Mouse (Mus musculus) gastrocnemius, postnatal 4 days (tissue): Measurements from ENCODE around the gene Bahcc1. TPM values are rescaled to one million over a fixed set of nuclear protein-coding genes. Genes with fewer than 3 reads are reported as not detected.

Source experiments
- DNase-seq, 2 experiments: peaks; one replicate each; pipeline ENCODE4 v3.0.0; 2021 to 2022; ENCODE audit warnings: low spot score in 2 of 2, mixed read lengths in 2 of 2
- microRNA-seq: library from miRNA; unstranded; fragments of <30 nt; microRNA quantifications from one replicate; pipeline ENCODE4 v1.2.0, GENCODE M21; 2021
- total RNA-seq, 2 experiments: library from RNA; stranded (reverse); gene quantifications; 2 replicates each; pipeline ENCODE4 v1.2.3; 2021

The Bahcc1 gene
- total RNA-seq, 2 experiments from 2014 or later = 13.6 to 15.1 TPM

DNA sequence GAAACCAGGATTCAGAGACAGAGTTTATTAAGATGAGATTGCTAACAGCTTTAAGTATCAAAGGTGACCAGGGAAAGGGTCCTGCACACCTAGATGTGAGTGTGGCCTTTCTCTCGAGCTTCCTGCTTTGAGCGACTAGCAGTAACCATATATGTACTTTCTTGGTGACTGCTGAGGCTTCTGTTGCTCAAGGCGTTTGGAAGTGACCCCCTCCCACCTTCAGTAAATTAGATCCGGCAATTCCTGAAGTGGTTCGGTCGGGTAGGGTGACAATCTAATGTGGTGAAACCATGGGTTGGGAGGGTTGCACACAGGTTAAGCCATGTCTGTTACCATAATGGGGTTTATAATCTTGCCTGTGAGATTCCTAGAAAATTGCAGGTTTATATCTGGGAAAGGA is 79.3 kb downstream of the Bahcc1 start:
- peak; percentile 5 to 10 for DNase-seq

DNA sequence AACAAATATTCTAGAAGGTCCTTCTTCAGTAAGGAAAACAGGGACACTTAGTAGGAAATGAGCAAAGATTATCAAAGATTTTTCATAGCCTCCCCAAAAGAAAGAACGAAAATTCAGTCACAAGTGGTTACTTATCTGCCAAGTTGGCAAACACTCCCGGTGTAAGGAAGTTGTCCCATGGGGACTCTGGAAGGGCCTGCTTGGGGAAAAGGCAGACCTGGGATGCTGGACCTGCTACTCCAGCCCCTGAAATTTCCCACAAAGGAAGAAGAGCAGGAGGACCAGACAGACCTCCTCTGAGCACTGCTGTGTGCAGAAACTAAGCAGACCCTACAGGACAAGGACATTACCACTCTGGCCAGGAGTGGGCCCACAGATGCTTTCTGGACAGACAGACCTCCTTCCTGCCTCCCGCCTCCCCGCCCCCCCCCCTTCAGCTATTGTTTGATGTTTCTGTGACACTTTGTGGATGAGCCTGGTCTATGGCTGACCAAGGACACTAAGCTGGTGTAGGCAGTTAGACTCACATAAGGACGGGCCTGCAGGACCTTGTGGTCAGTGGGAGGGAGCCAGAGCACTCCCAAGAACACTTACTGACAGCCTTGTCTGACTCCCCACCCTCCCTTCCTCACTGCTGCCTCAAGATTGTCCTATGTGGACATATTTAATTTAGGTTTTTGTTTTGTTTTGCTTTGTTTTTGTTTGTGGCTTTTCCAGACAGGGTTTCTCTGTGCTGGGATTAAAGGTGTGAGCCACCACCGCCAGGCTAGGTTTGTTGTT is 81.3 kb downstream of the Bahcc1 start:
- DNase-seq = peak; percentile 5 to 11

DNA sequence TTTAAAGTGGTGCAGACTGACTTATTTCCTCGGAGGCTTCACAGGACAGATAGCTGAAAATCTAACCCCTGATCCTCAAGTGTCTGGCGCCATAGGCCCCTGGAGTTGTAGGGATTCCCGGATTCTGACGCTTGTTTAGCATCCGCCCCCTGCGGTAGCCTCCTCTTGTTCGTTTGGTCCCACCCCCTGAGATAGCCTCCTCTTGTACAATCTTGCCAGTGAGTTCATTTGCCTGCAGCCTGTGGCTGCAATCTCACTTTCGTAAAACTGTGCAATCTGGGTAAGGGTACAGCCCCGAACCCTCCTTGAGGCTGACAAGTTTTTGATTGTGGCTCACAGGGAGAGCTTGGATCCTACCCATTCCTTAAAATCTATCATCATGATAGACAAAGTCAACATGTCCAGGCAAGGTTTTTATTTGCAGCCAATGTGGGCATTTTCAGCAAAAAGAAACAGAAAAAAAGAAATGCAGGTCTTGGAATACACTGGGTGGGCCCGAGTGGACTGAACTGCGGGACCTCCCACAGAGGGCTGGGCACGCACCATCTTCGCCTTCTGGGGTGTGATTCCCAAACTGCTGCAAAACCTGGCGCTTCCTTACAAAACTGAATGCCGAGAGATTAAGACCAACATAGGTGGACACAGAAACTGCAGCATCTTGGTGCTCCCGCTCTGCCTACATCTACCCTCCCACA is 82.1 kb downstream of the Bahcc1 start:
- peak; percentile 8 to 9 for DNase-seq

DNA sequence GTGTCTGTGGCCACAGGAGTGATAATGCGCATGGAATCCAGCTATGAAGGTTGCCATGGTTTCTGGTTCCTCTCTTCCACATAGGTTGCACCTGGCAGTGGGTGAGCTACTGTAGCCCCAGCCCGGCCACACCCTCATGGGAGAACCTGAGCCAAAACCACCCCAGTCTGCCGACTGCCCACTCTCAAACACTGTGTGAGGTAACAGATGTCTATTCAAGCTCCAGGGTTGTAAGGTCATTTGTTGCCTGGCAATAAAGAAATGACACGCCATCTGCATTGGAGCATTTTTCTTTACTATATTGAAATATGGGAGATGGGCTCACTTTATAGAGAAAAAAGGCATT is 82.6 kb downstream of the Bahcc1 start:
- peak; percentile 10 to 15 for DNase-seq

DNA sequence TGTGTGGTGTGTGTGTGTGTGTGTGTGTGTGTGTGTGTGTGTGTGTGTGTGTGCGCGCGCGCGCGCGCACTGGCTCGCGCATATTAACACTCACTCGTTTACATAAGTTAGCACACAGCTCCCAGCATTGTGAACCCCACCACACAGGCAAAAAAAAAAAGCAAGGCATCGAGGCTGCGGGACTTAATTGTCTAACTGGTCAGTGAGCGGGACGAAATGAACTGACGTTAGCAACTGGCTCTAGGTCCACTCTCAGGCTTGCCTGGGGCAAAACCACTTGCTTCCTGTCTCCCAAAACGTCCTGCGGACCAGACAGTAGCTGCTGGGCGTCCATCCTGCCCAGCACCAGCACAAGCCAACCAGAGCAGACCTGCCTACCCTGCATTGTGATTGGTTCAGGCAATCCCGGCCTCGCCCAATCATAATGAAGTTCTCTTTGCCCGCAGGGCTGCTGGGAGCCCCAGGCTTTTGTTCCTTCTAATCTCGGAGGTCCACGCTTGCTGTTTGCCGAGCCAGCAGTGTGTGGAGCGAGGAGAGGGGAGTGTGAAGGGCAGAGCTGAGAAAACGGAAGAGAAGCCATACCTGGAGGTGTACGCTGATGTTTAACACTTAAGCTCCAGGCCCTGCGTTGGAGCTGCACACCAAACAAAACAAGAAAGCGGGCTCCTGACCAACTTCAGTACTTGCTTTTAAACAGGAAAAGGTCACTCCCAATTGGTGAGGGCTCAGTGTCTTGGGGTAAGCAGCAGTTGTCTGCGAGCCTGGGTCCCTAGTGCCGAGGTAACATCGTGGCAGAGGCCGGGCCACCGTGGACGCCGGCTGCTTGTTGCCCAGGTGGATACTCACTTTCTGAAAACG is 83.3 kb downstream of the Bahcc1 start:
- peak; percentile 71 to 85 for DNase-seq

DNA sequence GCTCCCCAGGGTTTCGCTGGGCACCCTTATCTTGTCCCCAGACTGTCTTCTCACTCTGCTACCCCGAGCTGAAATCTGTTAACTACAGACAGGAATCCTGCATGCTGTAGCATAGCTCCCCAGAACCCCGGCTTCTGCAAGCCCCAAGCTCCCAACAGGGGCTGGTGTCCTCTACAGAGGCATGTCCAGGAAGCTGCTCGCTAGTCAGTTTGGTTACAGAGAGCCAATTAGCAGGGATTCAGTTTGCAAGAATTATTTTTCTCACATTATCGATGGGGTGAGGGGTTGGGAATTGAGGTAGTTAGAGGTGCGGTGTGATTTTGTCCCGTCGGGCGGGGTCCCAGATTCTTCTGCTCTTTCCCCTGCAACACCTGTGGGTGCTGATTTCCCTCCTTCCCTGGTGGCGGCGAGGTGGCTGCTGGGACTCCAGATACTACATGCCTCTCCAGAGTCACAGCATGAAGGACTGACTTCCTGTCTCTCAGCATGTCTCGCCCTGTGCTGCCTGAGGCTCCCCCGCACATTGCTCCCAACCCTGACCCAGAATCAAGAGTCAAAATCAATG is 84.0 kb downstream of the Bahcc1 start:
- DNase-seq = peak; percentile 9 to 16

DNA sequence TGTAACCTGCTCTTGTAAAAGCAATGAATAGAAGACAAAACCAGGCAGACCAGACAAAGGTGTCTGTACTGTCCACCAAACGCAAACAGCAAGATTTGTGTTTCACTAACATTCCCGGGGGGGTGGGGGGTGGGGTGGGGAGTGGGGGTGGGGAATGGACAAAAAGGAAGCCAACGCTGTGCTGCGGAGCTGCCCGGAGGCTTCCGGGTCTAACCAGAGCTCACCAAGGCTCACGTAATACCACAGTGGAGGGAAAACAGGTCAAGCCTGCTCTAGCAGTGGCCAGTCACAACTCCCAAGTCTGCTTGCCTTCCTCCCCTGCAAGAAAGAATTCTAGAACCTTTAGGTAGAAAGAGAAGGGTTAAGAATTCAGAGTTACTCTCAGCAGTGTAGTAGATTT is 84.7 kb downstream of the Bahcc1 start:
- DNase-seq = peak in 1 of 2 experiments; percentile 4

DNA sequence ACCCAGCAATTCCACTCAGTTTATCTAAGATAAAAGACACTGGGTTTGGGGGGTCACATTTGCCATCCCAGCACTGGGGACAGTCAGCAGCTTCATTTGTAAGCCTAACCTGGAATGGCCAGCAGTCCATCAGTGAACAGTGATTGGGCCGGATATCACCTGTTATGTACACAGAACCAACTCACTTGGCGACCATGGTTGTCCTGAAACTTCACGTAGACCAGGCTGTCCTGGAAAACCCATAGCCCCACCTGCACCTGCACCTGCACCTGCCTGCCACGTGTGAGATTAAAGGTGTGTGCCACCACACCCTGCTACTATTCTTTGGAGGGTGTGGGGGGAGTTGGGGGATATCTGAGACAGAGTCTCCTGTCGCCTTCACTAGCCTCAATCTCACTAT is 86.6 kb downstream of the Bahcc1 start:
- peak; percentile 5 to 12 for DNase-seq

DNA sequence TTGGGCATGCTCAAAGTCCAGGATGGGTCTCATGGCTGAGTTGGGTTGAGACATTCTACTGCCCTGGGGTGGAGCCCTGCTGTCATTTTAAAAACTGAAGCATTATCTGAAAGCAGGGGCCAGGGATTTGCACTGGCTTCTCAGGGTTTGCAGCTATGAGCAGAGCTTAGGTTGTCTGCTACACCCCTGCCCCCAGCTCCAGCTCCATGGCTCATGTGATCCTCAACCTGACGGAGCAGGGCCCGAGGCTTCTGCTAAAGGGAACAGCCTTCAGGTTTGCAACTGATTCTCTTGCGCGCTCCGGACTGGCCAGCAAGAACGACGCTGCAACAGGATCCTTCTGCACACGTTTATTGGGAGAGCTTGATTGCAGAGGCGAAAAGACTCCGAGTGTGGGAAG is 87.4 kb downstream of the Bahcc1 start:
- DNase-seq = peak; percentile 4 to 13

DNA sequence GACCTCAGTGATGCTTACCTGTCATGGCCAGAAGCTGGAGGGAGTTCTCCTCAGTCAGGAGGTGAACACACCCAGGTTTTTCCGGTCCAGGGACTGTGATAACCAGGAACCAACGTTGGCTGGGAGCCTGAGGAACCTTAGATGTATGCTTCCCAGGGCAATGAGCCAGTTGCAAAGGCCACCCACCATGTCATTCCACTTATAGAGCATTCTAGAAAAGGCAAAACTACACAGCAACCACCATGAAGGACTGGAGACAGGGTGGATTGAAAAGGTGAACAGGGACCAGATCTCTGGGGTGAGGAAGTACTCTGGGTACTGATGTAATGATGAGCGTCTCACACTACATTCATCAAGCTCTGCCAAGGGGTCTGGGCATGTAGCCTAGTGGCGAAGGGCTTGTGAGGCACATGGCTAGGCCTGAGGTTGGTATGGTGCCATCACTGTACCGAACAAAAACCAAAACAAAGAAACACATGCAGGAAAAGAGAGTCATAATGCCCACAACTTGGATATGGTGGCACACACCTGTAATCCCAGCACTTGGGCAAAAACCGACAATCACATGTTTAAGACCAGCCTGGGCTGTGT is 102.8 kb downstream of the Bahcc1 start:
- peak; percentile 9 to 13 for DNase-seq

DNA sequence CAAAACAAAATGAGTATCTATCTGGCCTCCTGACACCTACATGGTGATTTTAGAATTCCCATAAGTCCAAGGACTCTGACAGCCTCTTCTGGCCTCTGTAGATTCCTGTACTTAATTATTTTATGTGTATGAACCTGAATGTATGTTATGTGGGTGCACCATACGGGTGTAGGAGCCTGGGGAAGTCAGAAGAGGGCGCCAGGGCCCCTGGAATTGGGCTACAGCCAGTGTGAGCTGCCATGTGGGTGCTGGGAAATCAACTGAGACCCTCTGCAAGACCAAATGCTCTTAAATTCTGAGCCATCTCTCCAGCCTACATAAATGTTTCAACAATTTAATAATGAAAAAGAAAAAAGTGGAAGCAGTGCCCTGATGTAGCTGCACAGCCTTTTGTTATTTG is 104.7 kb downstream of the Bahcc1 start:
- DNase-seq = peak; percentile 5 to 6

DNA sequence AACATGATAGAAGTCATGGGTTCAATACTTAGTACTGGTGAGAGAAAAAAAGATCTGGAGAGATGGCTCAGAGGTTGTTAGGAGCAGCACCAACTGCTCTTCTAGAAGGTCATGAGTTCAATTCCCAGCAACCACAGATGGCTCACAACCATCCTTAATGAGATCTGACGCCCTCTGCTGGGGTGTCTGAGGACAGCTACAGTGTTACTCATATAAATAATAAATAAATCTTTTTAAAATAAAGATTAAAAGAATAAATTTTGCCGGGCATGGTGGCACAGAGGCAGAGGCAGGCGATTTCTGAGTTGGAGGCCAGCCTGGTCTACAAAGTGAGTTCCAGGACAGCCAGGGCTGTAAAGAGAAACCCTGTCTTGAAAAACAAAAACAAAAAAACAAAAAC is 106.0 kb downstream of the Bahcc1 start:
- peak; percentile 4 to 8 for DNase-seq

DNA sequence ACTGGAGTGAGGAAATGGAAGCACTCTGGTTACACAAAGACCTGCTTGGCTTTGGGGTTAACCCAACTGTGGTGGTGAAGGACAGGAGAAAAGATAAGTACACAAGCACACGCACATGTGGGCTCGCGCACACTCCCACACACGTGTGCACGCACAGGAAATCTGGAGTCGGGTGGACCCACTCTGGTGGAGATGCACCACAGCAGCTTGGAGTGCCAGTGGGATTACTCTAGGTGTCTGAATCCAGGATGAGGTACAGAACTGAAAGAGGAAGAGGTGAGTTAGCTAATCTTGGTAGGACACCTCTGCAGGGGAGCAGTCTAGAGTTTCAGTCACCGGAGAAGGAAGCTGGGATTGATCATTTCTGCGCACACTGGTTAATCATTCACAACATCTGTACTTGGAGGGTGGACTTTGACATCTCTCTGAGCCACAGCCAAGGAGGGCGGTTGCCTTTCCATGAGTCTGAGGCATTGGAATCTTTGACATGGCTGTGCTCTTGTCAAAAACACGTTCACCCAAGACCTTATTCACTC is 107.3 kb downstream of the Bahcc1 start:
- peak; percentile 4 to 13 for DNase-seq

DNA sequence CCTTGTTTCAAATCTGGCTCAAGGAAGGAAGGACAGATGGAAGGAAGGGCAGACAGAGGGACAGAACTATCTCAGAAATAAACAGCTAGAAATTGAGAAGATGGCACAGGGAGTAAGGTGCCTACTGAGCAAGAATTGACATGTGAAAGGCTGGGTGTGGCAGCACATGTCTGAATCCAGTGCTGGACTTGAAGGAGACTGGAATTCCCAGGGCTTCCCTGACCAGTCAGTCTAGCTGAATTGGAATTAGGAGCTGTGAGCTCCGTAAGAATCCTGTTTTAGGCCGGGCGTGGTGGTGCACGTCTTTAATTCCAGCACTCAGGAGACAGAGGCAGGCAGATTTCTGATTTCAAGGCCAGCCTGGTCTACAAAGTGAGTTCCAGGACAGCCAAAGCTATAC is 108.9 kb downstream of the Bahcc1 start:
- no peak for DNase-seq

Small RNA genes lying within 50 kb of the gene (microRNA-seq; reads per million reads assigned to microRNA genes)
- not detected for gene Gm47297

Other genes with a start within 250 kb of the Bahcc1 start
- gene Aatk, start 185.8 kb upstream of the Bahcc1 start, total RNA-seq = 10 to 100 TPM; 25.9 to 29.2 TPM
- 10 to 100 TPM; 22.5 to 24.4 TPM for gene Cep131, start 146.1 kb upstream of the Bahcc1 start, total RNA-seq
- gene Tepsin, start 134.2 kb upstream of the Bahcc1 start, total RNA-seq = 1 to 10 TPM; 8.7 to 9.6 TPM
- gene Ndufaf8, start 134.0 kb upstream of the Bahcc1 start, total RNA-seq = 10 to 100 TPM; 44.2 to 44.3 TPM
- gene Slc38a10, start 81.6 kb upstream of the Bahcc1 start, total RNA-seq = 100 to 1,000 TPM in 1 of 2 experiments, 10 to 100 TPM in 1; 88.6 to 100 TPM
- 100 to 1,000 TPM; 861 to 883 TPM for gene Actg1, start 115.6 kb downstream of the Bahcc1 start, total RNA-seq
- under 1 TPM; 0.52 to 0.98 TPM for gene Fscn2, start 128.6 kb downstream of the Bahcc1 start, total RNA-seq
- gene Faap100, start 145.8 kb downstream of the Bahcc1 start, total RNA-seq = 10 to 100 TPM; 16.7 to 16.9 TPM
- 10 to 100 TPM; 68.0 to 80.5 TPM for gene Nploc4, start 204.8 kb downstream of the Bahcc1 start, total RNA-seq
- 1 to 10 TPM in 1 of 2 experiments, not detected in 1; 4.6 TPM for gene Tspan10, start 209.7 kb downstream of the Bahcc1 start, total RNA-seq
- gene Pde6g, start 220.6 kb downstream of the Bahcc1 start, total RNA-seq = under 1 TPM in 1 of 2 experiments, not detected in 1; 0.39 TPM
- 10 to 100 TPM; 19.3 to 24.8 TPM for gene Oxld1, start 225.1 kb downstream of the Bahcc1 start, total RNA-seq
- gene Ccdc137, start 225.2 kb downstream of the Bahcc1 start, total RNA-seq = 10 to 100 TPM in 1 of 2 experiments, 1 to 10 TPM in 1; 8.9 to 10.1 TPM
- 10 to 100 TPM; 20.8 to 23.8 TPM for gene Arl16, start 234.7 kb downstream of the Bahcc1 start, total RNA-seq